Mouse (Mus musculus): Measurements from ENCODE around the gene Exosc10. TPM values are rescaled to one million over a fixed set of nuclear protein-coding genes. Genes with fewer than 3 reads are reported as not detected.

Exosc10 gene
- polyA plus RNA-seq, 1 experiment from 2014 or later: 99.1 TPM

DNA sequence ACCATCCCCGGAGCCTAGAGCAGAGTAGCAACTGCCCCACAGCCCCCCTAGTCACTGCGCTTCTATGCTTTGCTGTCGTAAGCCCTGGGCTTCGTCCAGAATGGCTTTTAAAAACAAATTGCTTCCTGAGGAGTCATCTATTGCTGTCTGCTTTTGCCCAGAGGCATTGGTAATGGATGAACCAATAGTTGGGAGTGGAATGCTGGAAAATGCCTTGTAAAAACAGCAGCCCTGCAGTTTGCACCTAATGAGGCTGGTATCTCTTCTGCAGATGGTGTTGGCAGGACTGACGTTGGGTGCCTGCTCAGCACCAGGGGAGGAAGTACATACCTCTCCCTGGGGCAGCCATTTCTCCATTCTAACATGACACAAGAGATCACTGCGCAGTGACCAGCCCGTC lies 34.7 kb upstream of the Exosc10 start:
- ATAC-seq (replicated peaks; ENCODE audit: low FRiP score): no peak
- no peak for DNase-seq (ENCODE audit: low spot score)
- 90% methylated on average over 7 of the region's 7 CpGs for WGBS
- Histone ChIP-seq H3K36me3 (ENCODE audit: control insufficient read depth, insufficient read depth, low read length) (no peaks in the 10 kb centered on the region; the same call in none of the 2 replicates), H3K4me3 (ENCODE audit: low read depth, low read length) (no peak overlapping the region), H3K27ac (ENCODE audit: low read depth, low read length) (no peak overlapping the region), H3K27me3 (ENCODE audit: control insufficient read depth, insufficient read depth, low read length) (no peaks in the 10 kb centered on the region), H3K4me1 (replicated peaks; ENCODE audit: control insufficient read depth, insufficient read depth, low read length) (no peaks in the 10 kb centered on the region), H3K9ac (ENCODE audit: low read length) (no peak overlapping the region), H3K4me2 (ENCODE audit: low read depth, low read length, severe bottlenecking) (no peak overlapping the region), H3K9me3 (ENCODE audit: control insufficient read depth, low read length) (no peaks in the 10 kb centered on the region)

DNA sequence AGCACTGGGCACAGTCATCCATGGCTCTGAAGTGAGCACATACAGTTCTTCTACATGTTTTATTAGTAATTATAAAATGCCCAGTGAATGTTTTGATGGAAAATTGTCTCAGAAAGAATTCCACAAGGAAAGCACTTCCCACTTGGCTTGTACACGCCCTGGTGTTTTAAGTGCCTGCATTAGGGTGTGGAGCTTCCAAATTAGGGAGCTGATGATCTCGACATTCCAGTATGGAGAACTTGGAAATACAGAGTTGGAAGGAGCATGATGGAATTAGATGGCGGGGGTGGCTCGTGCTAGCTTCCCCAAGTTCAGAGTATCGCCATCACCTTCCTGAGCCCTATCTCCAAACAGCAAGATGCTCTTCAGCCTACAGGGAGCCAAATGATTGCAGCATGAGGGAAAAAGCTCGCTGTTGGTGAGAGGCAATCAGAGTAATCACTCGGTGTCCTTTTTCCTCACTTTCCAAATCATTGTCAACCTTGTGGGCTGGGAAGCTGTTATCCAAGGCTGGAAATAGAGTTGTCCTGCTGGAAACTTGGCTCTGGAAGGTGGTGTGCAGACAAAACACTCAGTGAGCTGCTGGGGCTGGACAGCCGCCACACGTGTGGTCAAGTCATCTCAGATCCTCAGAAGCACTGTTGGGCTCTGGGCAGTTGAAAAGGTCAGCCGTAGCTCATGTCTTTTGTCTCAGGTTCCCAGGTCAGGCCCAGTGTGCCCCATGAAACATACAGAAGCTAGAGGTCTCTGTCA lies 30.9 kb upstream of the Exosc10 start:
- H3K9ac ChIP-seq (ENCODE audit: low read length): no peak overlapping the region
- H3K4me3 ChIP-seq (ENCODE audit: low read depth, low read length): no peak overlapping the region
- ATAC-seq (replicated peaks; ENCODE audit: low FRiP score): no peak
- H3K4me1 ChIP-seq (replicated peaks; ENCODE audit: control insufficient read depth, insufficient read depth, low read length): no peaks in the 10 kb centered on the region
- no peak overlapping the region for H3K4me2 ChIP-seq (ENCODE audit: low read depth, low read length, severe bottlenecking)
- no peak for DNase-seq (ENCODE audit: low spot score)
- H3K27me3 ChIP-seq (ENCODE audit: control insufficient read depth, insufficient read depth, low read length): no peaks in the 10 kb centered on the region
- no peaks in the 10 kb centered on the region for H3K9me3 ChIP-seq (ENCODE audit: control insufficient read depth, low read length)
- H3K36me3 ChIP-seq (ENCODE audit: control insufficient read depth, insufficient read depth, low read length): peaks cover 3% of the 10 kb centered on the region; the same call in 1 of the 2 replicates
- no peak overlapping the region for H3K27ac ChIP-seq (ENCODE audit: low read depth, low read length)
- WGBS: 91% methylated on average over 10 of the region's 10 CpGs

DNA sequence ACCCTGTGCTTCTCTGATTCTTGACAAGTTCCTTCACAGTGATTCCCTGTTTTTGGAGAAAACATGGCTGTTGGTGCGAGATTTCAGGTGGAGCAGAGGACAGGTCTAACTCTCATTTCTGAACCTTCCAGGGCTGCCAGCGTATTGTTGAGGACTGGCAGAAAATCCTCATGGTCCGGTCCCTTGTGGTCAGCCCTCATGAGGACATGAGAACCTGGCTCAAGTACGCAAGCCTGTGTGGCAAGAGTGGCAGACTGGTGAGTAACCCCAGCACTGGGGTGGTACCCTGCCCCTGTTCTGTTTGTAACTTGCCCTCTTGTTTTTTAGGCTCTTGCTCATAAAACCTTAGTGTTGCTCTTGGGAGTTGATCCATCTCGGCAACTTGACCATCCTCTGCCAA lies 27.9 kb upstream of the Exosc10 start:
- Histone ChIP-seq H3K4me3 (ENCODE audit: low read depth, low read length) (no peak overlapping the region), H3K27ac (ENCODE audit: low read depth, low read length) (no peak overlapping the region), H3K36me3 (ENCODE audit: control insufficient read depth, insufficient read depth, low read length) (peaks cover 3% of the 10 kb centered on the region), H3K4me2 (ENCODE audit: low read depth, low read length, severe bottlenecking) (no peak overlapping the region), H3K4me1 (replicated peaks; ENCODE audit: control insufficient read depth, insufficient read depth, low read length) (no peaks in the 10 kb centered on the region), H3K27me3 (ENCODE audit: control insufficient read depth, insufficient read depth, low read length) (no peaks in the 10 kb centered on the region), H3K9ac (ENCODE audit: low read length) (no peak overlapping the region), H3K9me3 (ENCODE audit: control insufficient read depth, low read length) (no peaks in the 10 kb centered on the region)
- ATAC-seq (replicated peaks; ENCODE audit: low FRiP score) (no peak), DNase-seq (ENCODE audit: low spot score) (no peak)
- 95% methylated on average over 5 of the region's 5 CpGs for WGBS

DNA sequence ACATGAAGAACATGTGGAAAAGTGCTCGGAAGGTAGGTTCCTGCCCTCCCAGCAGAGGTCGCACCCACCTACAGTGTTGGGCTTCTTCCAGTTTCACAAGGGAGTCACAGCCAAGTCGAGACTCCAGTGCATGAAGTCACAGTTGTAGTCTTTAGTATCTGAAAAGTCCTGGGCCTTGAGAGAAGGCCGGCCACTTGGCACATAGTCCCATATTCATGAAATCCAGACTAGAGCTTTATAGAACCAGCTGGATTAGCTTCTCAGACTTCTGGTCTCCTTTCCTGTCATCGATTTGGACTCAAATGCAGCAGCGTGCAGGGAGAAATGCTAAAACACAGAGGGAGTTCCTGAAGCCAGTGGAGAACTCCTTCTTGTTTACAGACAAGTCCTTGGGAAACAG lies 27.5 kb upstream of the Exosc10 start:
- 94% methylated on average over 6 of the region's 6 CpGs for WGBS
- DNase-seq (ENCODE audit: low spot score): no peak
- H3K9ac ChIP-seq (ENCODE audit: low read length): no peak overlapping the region
- H3K27me3 ChIP-seq (ENCODE audit: control insufficient read depth, insufficient read depth, low read length): no peaks in the 10 kb centered on the region
- H3K9me3 ChIP-seq (ENCODE audit: control insufficient read depth, low read length): no peaks in the 10 kb centered on the region
- H3K4me3 ChIP-seq (ENCODE audit: low read depth, low read length): no peak overlapping the region
- no peak for ATAC-seq (replicated peaks; ENCODE audit: low FRiP score)
- H3K4me1 ChIP-seq (replicated peaks; ENCODE audit: control insufficient read depth, insufficient read depth, low read length): no peaks in the 10 kb centered on the region
- peaks cover 3% of the 10 kb centered on the region for H3K36me3 ChIP-seq (ENCODE audit: control insufficient read depth, insufficient read depth, low read length)
- no peak overlapping the region for H3K4me2 ChIP-seq (ENCODE audit: low read depth, low read length, severe bottlenecking)
- H3K27ac ChIP-seq (ENCODE audit: low read depth, low read length): no peak overlapping the region

DNA sequence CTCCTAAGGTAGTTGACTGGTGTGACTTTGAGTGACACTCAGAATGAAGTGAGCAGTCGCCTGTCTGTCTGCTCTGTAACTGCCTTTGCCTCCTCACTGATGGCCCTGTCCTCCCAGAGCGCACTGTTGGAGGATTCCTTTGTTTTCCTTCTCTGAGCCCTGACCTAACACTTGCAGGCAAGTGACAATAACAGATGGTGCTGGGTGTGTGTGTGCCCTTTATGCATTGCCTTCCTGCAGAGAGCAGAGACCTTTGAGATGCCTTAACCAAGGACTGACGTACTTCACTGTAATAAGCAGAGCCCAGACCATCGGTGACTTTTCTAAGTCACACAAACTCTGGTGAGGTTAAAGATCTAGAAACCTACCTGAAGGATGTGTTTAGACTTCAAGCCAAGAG lies 26.9 kb upstream of the Exosc10 start:
- WGBS: 85% methylated on average over 4 of the region's 4 CpGs
- H3K4me3 ChIP-seq (ENCODE audit: low read depth, low read length): no peak overlapping the region
- H3K9ac ChIP-seq (ENCODE audit: low read length): no peak overlapping the region
- H3K36me3 ChIP-seq (ENCODE audit: control insufficient read depth, insufficient read depth, low read length): peaks cover 3% of the 10 kb centered on the region
- H3K27me3 ChIP-seq (ENCODE audit: control insufficient read depth, insufficient read depth, low read length): no peaks in the 10 kb centered on the region
- ATAC-seq (replicated peaks; ENCODE audit: low FRiP score): no peak
- H3K4me1 ChIP-seq (replicated peaks; ENCODE audit: control insufficient read depth, insufficient read depth, low read length): no peaks in the 10 kb centered on the region
- H3K9me3 ChIP-seq (ENCODE audit: control insufficient read depth, low read length): no peaks in the 10 kb centered on the region
- no peak for DNase-seq (ENCODE audit: low spot score)
- H3K27ac ChIP-seq (ENCODE audit: low read depth, low read length): no peak overlapping the region
- no peak overlapping the region for H3K4me2 ChIP-seq (ENCODE audit: low read depth, low read length, severe bottlenecking)

DNA sequence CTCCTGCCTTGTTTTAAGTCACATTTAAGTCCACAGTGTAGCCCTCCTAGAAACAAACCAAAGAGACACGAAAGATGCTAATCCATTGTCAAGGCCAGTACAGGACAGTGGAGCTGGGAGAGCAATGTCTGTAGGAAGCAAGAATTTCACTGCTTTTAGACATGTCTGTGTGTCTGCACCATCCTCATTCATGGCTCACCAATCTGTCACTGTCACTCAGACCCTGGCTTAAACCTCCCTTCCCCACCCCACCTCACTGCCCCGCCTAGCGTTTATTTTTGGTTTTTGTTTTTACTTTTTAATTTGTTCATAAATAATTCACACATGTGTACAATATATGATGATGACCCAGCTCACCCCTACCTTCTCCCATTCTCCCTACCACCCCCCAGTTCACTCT lies 25.7 kb upstream of the Exosc10 start:
- no peak overlapping the region for H3K4me3 ChIP-seq (ENCODE audit: low read depth, low read length)
- H3K9me3 ChIP-seq (ENCODE audit: control insufficient read depth, low read length): no peaks in the 10 kb centered on the region
- no peak overlapping the region for H3K27ac ChIP-seq (ENCODE audit: low read depth, low read length)
- 91% methylated on average over 3 of the region's 3 CpGs for WGBS
- peaks cover 8% of the 10 kb centered on the region for H3K36me3 ChIP-seq (ENCODE audit: control insufficient read depth, insufficient read depth, low read length)
- no peaks in the 10 kb centered on the region for H3K4me1 ChIP-seq (replicated peaks; ENCODE audit: control insufficient read depth, insufficient read depth, low read length)
- DNase-seq (ENCODE audit: low spot score) (no peak), ATAC-seq (replicated peaks; ENCODE audit: low FRiP score) (no peak)
- H3K9ac ChIP-seq (ENCODE audit: low read length): no peak overlapping the region
- H3K27me3 ChIP-seq (ENCODE audit: control insufficient read depth, insufficient read depth, low read length): no peaks in the 10 kb centered on the region
- H3K4me2 ChIP-seq (ENCODE audit: low read depth, low read length, severe bottlenecking): no peak overlapping the region

DNA sequence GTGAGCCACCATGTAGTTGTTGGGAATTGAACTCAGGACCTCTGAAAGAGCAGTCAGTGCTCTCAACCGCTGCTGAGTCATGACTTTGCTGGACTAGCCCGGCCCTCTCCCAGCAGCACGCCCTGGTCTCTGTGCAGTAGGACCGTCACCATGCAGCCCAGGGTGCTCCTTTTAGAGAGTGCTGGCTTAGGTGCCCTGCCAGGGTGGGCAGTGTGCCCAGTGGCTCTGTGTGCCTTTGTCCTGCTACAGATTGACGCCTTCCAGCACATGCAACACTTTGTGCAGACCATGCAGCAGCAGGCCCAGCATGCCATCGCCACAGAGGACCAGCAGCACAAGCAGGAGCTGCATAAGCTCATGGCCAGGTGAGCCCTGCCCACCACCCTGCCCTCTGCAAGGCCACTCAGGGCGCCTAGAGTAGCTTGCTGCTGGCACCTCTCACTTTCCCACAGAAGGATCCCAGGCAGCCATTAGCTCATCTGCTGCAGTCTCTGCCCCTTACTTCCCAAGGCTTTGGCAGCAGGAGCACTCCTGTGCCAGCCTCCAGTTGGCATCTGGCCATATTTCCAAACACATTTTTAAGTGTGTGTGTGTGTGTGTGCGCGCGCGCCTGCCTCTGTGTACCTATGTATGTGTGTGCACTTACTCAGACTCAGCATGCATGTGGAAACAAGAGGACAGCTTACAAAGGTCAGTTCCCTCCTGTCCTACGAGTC lies 24.5 kb upstream of the Exosc10 start:
- ATAC-seq (replicated peaks; ENCODE audit: low FRiP score) (no peak), DNase-seq (ENCODE audit: low spot score) (no peak)
- H3K4me3 ChIP-seq (ENCODE audit: low read depth, low read length): no peak overlapping the region
- no peak overlapping the region for H3K9ac ChIP-seq (ENCODE audit: low read length)
- H3K9me3 ChIP-seq (ENCODE audit: control insufficient read depth, low read length): no peaks in the 10 kb centered on the region
- no peaks in the 10 kb centered on the region for H3K4me1 ChIP-seq (replicated peaks; ENCODE audit: control insufficient read depth, insufficient read depth, low read length)
- H3K27ac ChIP-seq (ENCODE audit: low read depth, low read length): no peak overlapping the region
- peaks cover 8% of the 10 kb centered on the region for H3K36me3 ChIP-seq (ENCODE audit: control insufficient read depth, insufficient read depth, low read length)
- 92% methylated on average over 12 of the region's 12 CpGs for WGBS
- no peak overlapping the region for H3K4me2 ChIP-seq (ENCODE audit: low read depth, low read length, severe bottlenecking)
- H3K27me3 ChIP-seq (ENCODE audit: control insufficient read depth, insufficient read depth, low read length): no peaks in the 10 kb centered on the region

DNA sequence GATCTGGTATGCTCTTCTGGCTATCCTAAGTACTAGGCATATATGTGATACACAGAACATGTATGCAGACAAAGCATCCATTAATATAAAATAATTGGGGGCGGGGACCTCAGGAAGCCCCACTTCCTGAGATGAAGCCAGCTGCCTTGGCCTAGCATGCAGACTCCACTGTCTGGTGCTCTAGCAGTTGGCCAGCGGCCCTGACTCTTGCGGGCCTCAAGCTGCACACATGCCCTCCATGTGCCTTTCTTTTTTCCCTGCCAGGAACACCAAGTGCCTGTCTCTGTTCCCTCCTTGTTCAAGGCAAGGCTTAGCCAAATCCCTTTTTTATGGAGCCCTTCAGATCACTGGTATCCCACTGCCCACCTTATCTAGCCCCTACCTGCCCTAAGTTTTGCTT lies 22.4 kb upstream of the Exosc10 start:
- Histone ChIP-seq H3K4me2 (ENCODE audit: low read depth, low read length, severe bottlenecking) (no peak overlapping the region), H3K4me3 (ENCODE audit: low read depth, low read length) (no peak overlapping the region), H3K9ac (ENCODE audit: low read length) (no peak overlapping the region), H3K27ac (ENCODE audit: low read depth, low read length) (no peak overlapping the region), H3K27me3 (ENCODE audit: control insufficient read depth, insufficient read depth, low read length) (no peaks in the 10 kb centered on the region), H3K9me3 (ENCODE audit: control insufficient read depth, low read length) (no peaks in the 10 kb centered on the region), H3K36me3 (ENCODE audit: control insufficient read depth, insufficient read depth, low read length) (peaks cover 8% of the 10 kb centered on the region), H3K4me1 (replicated peaks; ENCODE audit: control insufficient read depth, insufficient read depth, low read length) (no peaks in the 10 kb centered on the region)
- no peak for DNase-seq (ENCODE audit: low spot score)
- 93% methylated on average over 3 of the region's 3 CpGs for WGBS
- ATAC-seq (replicated peaks; ENCODE audit: low FRiP score): no peak

DNA sequence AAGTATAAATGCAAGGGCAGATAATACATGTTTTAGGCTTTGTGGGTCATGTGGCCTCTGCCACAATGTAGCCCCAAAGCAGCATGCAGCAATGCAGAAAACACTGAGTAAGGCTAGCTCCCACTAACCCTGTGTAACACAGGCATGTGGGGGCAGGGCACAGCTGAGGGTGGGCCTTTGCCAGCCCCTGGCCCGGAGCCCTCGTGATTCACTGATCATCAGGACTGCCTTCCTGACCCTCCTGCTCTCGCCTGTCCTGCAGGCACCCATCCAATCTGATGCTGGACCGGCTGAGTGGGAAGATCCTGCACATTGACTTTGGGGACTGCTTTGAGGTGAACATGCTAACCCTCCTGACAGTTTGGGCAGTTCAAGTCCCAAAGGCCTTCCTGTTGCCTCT lies 9.1 kb upstream of the Exosc10 start:
- no peak for ATAC-seq (replicated peaks; ENCODE audit: low FRiP score)
- WGBS: 88% methylated on average over 4 of the region's 4 CpGs
- H3K27me3 ChIP-seq (ENCODE audit: control insufficient read depth, insufficient read depth, low read length): no peaks in the 10 kb centered on the region

More for the DNA sequence above, 9.1 kb upstream of the Exosc10 start:
- Histone ChIP-seq H3K4me2 (ENCODE audit: low read depth, low read length, severe bottlenecking) (no peak overlapping the region), H3K4me3 (ENCODE audit: low read depth, low read length) (no peak overlapping the region), H3K36me3 (ENCODE audit: control insufficient read depth, insufficient read depth, low read length) (peaks cover 23% of the 10 kb centered on the region), H3K27ac (ENCODE audit: low read depth, low read length) (no peak overlapping the region), H3K9ac (ENCODE audit: low read length) (no peak overlapping the region), H3K4me1 (replicated peaks; ENCODE audit: control insufficient read depth, insufficient read depth, low read length) (no peaks in the 10 kb centered on the region), H3K9me3 (ENCODE audit: control insufficient read depth, low read length) (no peaks in the 10 kb centered on the region)
- DNase-seq (ENCODE audit: low spot score): no peak
